Comparison of ENCODE assay signal across 16 mouse cellular contexts in genomic region chr7:120685227-120685626, GRCm38 (mm10). TPM values are rescaled to one million over a fixed set of nuclear protein-coding genes. Genes with fewer than 3 reads are reported as not detected.
DNase-seq lines count a peak whose midpoint lies in the region; ATAC-seq and TF ChIP-seq lines count a peak whose summit lies in the region.
"Had no signal": no experiment of that assay in that cellular context is flagged by ENCODE, and none has a peak within 500 bp of the region (broad histone marks: within the 10 kb centered on the region; RNA-seq: fewer than 3 reads in every experiment).

No protein-coding gene starts in this region.

- H3K4me1 ChIP-seq in neural tube, embryonic 15.5 days, result peaks cover 22% of the 10 kb centered on the region
- H3K4me1 ChIP-seq in stomach, embryonic 15.5 days, result peaks cover 8% of the 10 kb centered on the region

- no peak overlapping the region for H3K4me3 ChIP-seq in gastrocnemius, adult 2 months
- no peak overlapping the region for H3K4me3 ChIP-seq in neural tube, embryonic 15.5 days (replicated peaks)
- no peak overlapping the region for H3K4me3 ChIP-seq in stomach, embryonic 15.5 days (replicated peaks)

- peak overlapping the region; percentile 57 for H3K27ac ChIP-seq in gastrocnemius, adult 2 months
- 0 out of 2 replicates have a peak overlapping the region, but pooled peaks have one; percentile 9 for H3K27ac ChIP-seq in neural tube, embryonic 15.5 days (replicated peaks)
- no peak overlapping the region for H3K27ac ChIP-seq in stomach, embryonic 15.5 days

- no peak overlapping the region for H3K4me2 ChIP-seq in neural tube, embryonic 15.5 days
- H3K4me2 ChIP-seq in stomach, embryonic 15.5 days, result 0 out of 2 replicates have a peak overlapping the region, but pooled peaks have one; percentile 3

- H3K36me3 ChIP-seq in neural tube, embryonic 15.5 days, result no peaks in the 10 kb centered on the region
- no peaks in the 10 kb centered on the region for H3K36me3 ChIP-seq in stomach, embryonic 15.5 days

- WGBS in neural tube, embryonic 15.5 days, result 65% methylated on average over 6 of the region's 6 CpGs
- 63% methylated on average over 6 of the region's 6 CpGs for WGBS in stomach, embryonic 15.5 days

- H3K27me3 ChIP-seq in neural tube, embryonic 15.5 days (replicated peaks), result no peaks in the 10 kb centered on the region
- H3K27me3 ChIP-seq in stomach, embryonic 15.5 days (replicated peaks), result no peaks in the 10 kb centered on the region

- no peak for ATAC-seq in neural tube, embryonic 15.5 days (ENCODE audit: low FRiP score)
- no peak for ATAC-seq in stomach, embryonic 15.5 days (ENCODE audit: insufficient read depth, low FRiP score, low read depth)

- DNase-seq in gastrocnemius, adult 2 months, result no peak
- no peak for DNase-seq in gastrocnemius, postnatal 14 days
- DNase-seq in layer of hippocampus, adult 18-20 months (ENCODE audit: low spot score in 2 of 2), result peak; percentile 17 to 70
- no peak for DNase-seq in layer of hippocampus, adult 9-10 months (ENCODE audit: low spot score)
- no peak for DNase-seq in neural tube, embryonic 10.5 days (ENCODE audit: extremely low spot score, low spot score)
- no peak for DNase-seq in left cerebral cortex, adult 18-20 months (ENCODE audit: low spot score in 2 of 2)
- DNase-seq: cerebellum, adult 11-12 months; heart, postnatal 36 days; kidney, postnatal 14 days; midbrain, embryonic 14.5 days; right cerebral cortex, postnatal 14 days had no signal

- intact Hi-C loops in gastrocnemius, adult 2 months (cut with DNase I), result no loop called here
- intact Hi-C loops in gastrocnemius, postnatal 14 days (cut with DNase I; ENCODE audit: low total_unique reads), result no loop called here

- TF ChIP-seq CTCF in gastrocnemius, adult 2 months (IDR thresholded peaks at IDR 0.05), result no peak

- H3K9me3 ChIP-seq in neural tube, embryonic 15.5 days (replicated peaks), result no peaks in the 10 kb centered on the region
- no peaks in the 10 kb centered on the region for H3K9me3 ChIP-seq in stomach, embryonic 15.5 days

- no peak overlapping the region for H3K9ac ChIP-seq in neural tube, embryonic 15.5 days (replicated peaks)
- H3K9ac ChIP-seq in stomach, embryonic 15.5 days, result no peak overlapping the region

RNA-seq across cellular contexts. Expression of gene Mosmo, which starts 7.8 kb away (rescaled TPM):
- total RNA-seq in gastrocnemius, adult 2 months (2021), result 10 to 100 TPM; 19.5 to 23.0 TPM
- total RNA-seq in gastrocnemius, postnatal 14 days (2021), result 10 to 100 TPM; 16.1 to 20.9 TPM
- total RNA-seq in layer of hippocampus, adult 18-20 months (2021), result 10 to 100 TPM; 77.0 to 92.3 TPM
- 11.2 and 11.8 TPM in 2 replicates for polyA plus RNA-seq in neural tube, embryonic 15.5 days (2015; fragmentation: Nextera tagmentation; extraction: Ambion mirVana)
- polyA plus RNA-seq in stomach, embryonic 15.5 days (2015; fragmentation: Nextera tagmentation; extraction: Ambion mirVana), result 11.1 and 13.5 TPM in 2 replicates
- total RNA-seq in left cerebral cortex, adult 18-20 months (2021), result 10 to 100 TPM; 72.0 to 76.6 TPM

RNA-seq across cellular contexts. Expression of gene Pdzd9, which starts 15.1 kb away (rescaled TPM):
- not detected for total RNA-seq in gastrocnemius, adult 2 months (2021)
- under 1 TPM in 1 of 2 experiments, not detected in 1; 0.13 TPM for total RNA-seq in gastrocnemius, postnatal 14 days (2021)
- total RNA-seq in layer of hippocampus, adult 18-20 months (2021), result under 1 TPM in 1 of 2 experiments, not detected in 1; 0.25 TPM
- polyA plus RNA-seq in neural tube, embryonic 15.5 days (2015; fragmentation: Nextera tagmentation; extraction: Ambion mirVana), result 0.40 and 0.42 TPM in 2 replicates
- 0.28 and 0.44 TPM in 2 replicates for polyA plus RNA-seq in stomach, embryonic 15.5 days (2015; fragmentation: Nextera tagmentation; extraction: Ambion mirVana)
- not detected for total RNA-seq in left cerebral cortex, adult 18-20 months (2021)
- total RNA-seq: gastrocnemius, adult 8-10 months; heart, adult 8-10 months; heart, postnatal 36 days; liver, adult 2 months had no signal
- polyA plus RNA-seq: liver, adult 2 months had no signal

RNA-seq across cellular contexts. Expression of gene Uqcrc2, which starts 50.3 kb away (rescaled TPM):
- 100 to 1,000 TPM; 459 to 637 TPM for total RNA-seq in gastrocnemius, adult 2 months (2021)
- 100 to 1,000 TPM; 471 to 589 TPM for total RNA-seq in gastrocnemius, postnatal 14 days (2021)
- total RNA-seq in layer of hippocampus, adult 18-20 months (2021), result 100 to 1,000 TPM; 243 to 245 TPM
- 244 and 245 TPM in 2 replicates for polyA plus RNA-seq in neural tube, embryonic 15.5 days (2015; fragmentation: Nextera tagmentation; extraction: Ambion mirVana)
- polyA plus RNA-seq in stomach, embryonic 15.5 days (2015; fragmentation: Nextera tagmentation; extraction: Ambion mirVana), result 197 and 221 TPM in 2 replicates
- 100 to 1,000 TPM; 243 to 247 TPM for total RNA-seq in left cerebral cortex, adult 18-20 months (2021)

RNA-seq across cellular contexts. Expression of gene Vwa3a, which starts 53.9 kb away (rescaled TPM):
- total RNA-seq in gastrocnemius, adult 2 months (2021), result 1 to 10 TPM in 1 of 2 experiments, under 1 TPM in 1; 0.48 to 1.1 TPM
- total RNA-seq in gastrocnemius, postnatal 14 days (2021), result under 1 TPM; 0.41 to 0.80 TPM
- total RNA-seq in layer of hippocampus, adult 18-20 months (2021), result 10 to 100 TPM; 15.9 to 16.5 TPM
- 0.86 and 2.0 TPM in 2 replicates for polyA plus RNA-seq in neural tube, embryonic 15.5 days (2015; fragmentation: Nextera tagmentation; extraction: Ambion mirVana)
- polyA plus RNA-seq in stomach, embryonic 15.5 days (2015; fragmentation: Nextera tagmentation; extraction: Ambion mirVana), result 0.63 and 0.73 TPM in 2 replicates
- total RNA-seq in left cerebral cortex, adult 18-20 months (2021), result 10 to 100 TPM; 12.3 to 14.1 TPM
- polyA plus RNA-seq: liver, adult 2 months had no signal

Comparison
In these comparisons a context has a peak if more than half of its experiments do, and no peak if none do; other contexts are left out.
1. DNase-seq: peak in layer of hippocampus, adult 18-20 months (2 of 2); none in gastrocnemius, adult 2 months (single experiment), gastrocnemius, postnatal 14 days (single experiment), layer of hippocampus, adult 9-10 months (single experiment), neural tube, embryonic 10.5 days (single experiment) and left cerebral cortex, adult 18-20 months (0 of 2).